Mouse (Mus musculus) MEL (cell line): ENCODE data around the gene Rab5b.

Experiments
- NRF1 ChIP-seq: IDR thresholded peaks from 2 replicates; pipeline ENCODE4 v1.6.1; 2014; ENCODE audit warnings: low read depth, mild to moderate bottlenecking, inconsistent platforms, low read length, improper control_type of control experiment, moderate library complexity; ENCODE audit not compliant: poor library complexity, insufficient read depth, severe bottlenecking
- USF2 ChIP-seq, 2 experiments: IDR thresholded peaks; 2 replicates each; pipeline ENCODE4 v1.6.1; 2011 to 2012; ENCODE audit warnings: improper control_type of control experiment in 2 of 2, low read length in 2 of 2, borderline replicate concordance in 1 of 2, inconsistent platforms in 1 of 2, low read depth in 1 of 2, mild to moderate bottlenecking in 1 of 2; ENCODE audit not compliant: insufficient read depth in 1 of 2

GRCm38 (mm10) chr10:128655254-128655653 lies 40.8 kb downstream of the Rab5b start:
- TF ChIP-seq NRF1 (no peak), USF2 (IDR thresholded peaks at IDR 0.05; ENCODE audit: borderline replicate concordance in 1 of 2, insufficient read depth in 1 of 2, low read depth in 1 of 2, low read length in 2 of 2) (no peak)
